Mouse (Mus musculus) ES-E14 (cell line): ENCODE measurements around the gene Itga10. TPM values are rescaled to one million over a fixed set of nuclear protein-coding genes. Genes with fewer than 3 reads are reported as not detected.

Experiments used
- DNase-seq: peaks from one replicate; pipeline ENCODE4 v3.0.0-alpha.2; 2013; ENCODE audit warnings: low read depth, low spot score
- H3K27ac ChIP-seq: 2 replicates; pipeline ENCODE4 v1.5.1; 2012; ENCODE audit warnings: low read depth, mild to moderate bottlenecking, low read length, moderate library complexity, mixed read lengths; ENCODE audit not compliant: poor library complexity, insufficient read depth, severe bottlenecking
- H3K36me3 ChIP-seq: 2 replicates; pipeline ENCODE4 v1.6.1; 2012; ENCODE audit warnings: mild to moderate bottlenecking, low read length, moderate library complexity, mixed read lengths; ENCODE audit not compliant: control insufficient read depth, poor library complexity, insufficient read depth, severe bottlenecking
- H3K4me1 ChIP-seq, 2 experiments: fragments of 150-350 bp in 1 of 2; sonication (generic) in 1 of 2; 2 replicates each; pipeline ENCODE4 v1.6.1; 2012; ENCODE audit warnings: low read length in 2 of 2, mild to moderate bottlenecking in 1 of 2, mixed read lengths in 1 of 2; ENCODE audit not compliant: control insufficient read depth in 2 of 2, insufficient read depth in 2 of 2, poor library complexity in 1 of 2
- H3K4me3 ChIP-seq, 2 experiments: fragments of 150-350 bp in 1 of 2; sonication (generic) in 1 of 2; 2 replicates each; pipeline ENCODE4 v1.5.1; 2012; ENCODE audit warnings: low read length in 2 of 2, low read depth in 1 of 2, mild to moderate bottlenecking in 1 of 2, mixed read lengths in 1 of 2; ENCODE audit not compliant: insufficient read depth in 1 of 2, poor library complexity in 1 of 2, severe bottlenecking in 1 of 2
- H3K9ac ChIP-seq: 2 replicates; pipeline ENCODE4 v1.6.1; 2012; ENCODE audit warnings: low read depth, mild to moderate bottlenecking, low read length, mixed read lengths; ENCODE audit not compliant: poor library complexity, insufficient read depth, severe bottlenecking
- H3K9me3 ChIP-seq: fragments of 150-350 bp; sonication (generic); 2 replicates; pipeline ENCODE4 v1.6.1; 2012; ENCODE audit warnings: low read depth, mild to moderate bottlenecking, low read length; ENCODE audit not compliant: control insufficient read depth, insufficient read depth
- CHD2 ChIP-seq: IDR thresholded peaks from 2 replicates; pipeline ENCODE4 v1.6.1; 2014; ENCODE audit warnings: mild to moderate bottlenecking, low read depth, low read length, inconsistent platforms
- HCFC1 ChIP-seq: IDR thresholded peaks from 2 replicates; pipeline ENCODE4 v1.6.1; 2012; ENCODE audit warnings: low read length, inconsistent platforms, borderline replicate concordance; ENCODE audit not compliant: insufficient read depth
- MAFK ChIP-seq: IDR thresholded peaks from 2 replicates; pipeline ENCODE4 v1.6.1; 2014; ENCODE audit warnings: mild to moderate bottlenecking, low read depth, low read length, inconsistent platforms; ENCODE audit not compliant: insufficient read depth
- ZC3H11A ChIP-seq: IDR thresholded peaks from 2 replicates; pipeline ENCODE4 v1.6.1; 2012; ENCODE audit warnings: low read depth, mild to moderate bottlenecking, inconsistent platforms, low read length, borderline replicate concordance
- ZNF384 ChIP-seq: IDR thresholded peaks from 2 replicates; pipeline ENCODE4 v1.6.1; 2012; ENCODE audit warnings: low read depth, low read length, inconsistent platforms
- in situ Hi-C, 2 experiments: fragments of 600-800 bp; cut with MboI; formaldehyde crosslinking; loops; one replicate each; pipeline ENCODE4 v1.15.1; 2025; ENCODE audit warnings: low sequenced_read_pairs in 2 of 2, inconsistent platforms in 1 of 2; ENCODE audit not compliant: unreplicated experiment in 2 of 2
- total RNA-seq: library from RNA; depleted of rRNA; stranded (reverse); fragments of 300-350 nt; gene quantifications from 2 replicates; pipeline ENCODE4 v1.2.3, GENCODE M21; 2012

The Itga10 gene
- total RNA-seq, 1 experiment: 1.7 TPM

GRCm38 (mm10) chr3:96673514-96673913 lies 28.1 kb downstream of the Itga10 start:
- H3K4me1 ChIP-seq: peaks cover 23 to 32% of the 10 kb centered on the region in 2 experiments
- in situ Hi-C loops: no loop called here
- no peak overlapping the region for H3K27ac ChIP-seq
- TF ChIP-seq CHD2 (no peak), MAFK (no peak), ZNF384 (no peak), HCFC1 (no peak), ZC3H11A (no peak)
- H3K36me3 ChIP-seq: no peaks in the 10 kb centered on the region
- no peak for DNase-seq
- H3K9me3 ChIP-seq: no peaks in the 10 kb centered on the region
- no peak overlapping the region for H3K4me3 ChIP-seq
- no peak overlapping the region for H3K9ac ChIP-seq

GRCm38 (mm10) chr3:96674442-96674841 lies 29.1 kb downstream of the Itga10 start:
- H3K9me3 ChIP-seq: no peaks in the 10 kb centered on the region
- in situ Hi-C loops: no loop called here
- TF ChIP-seq CHD2 (no peak), HCFC1 (no peak), ZNF384 (no peak), ZC3H11A (no peak), MAFK (no peak)
- peak overlapping the region; percentile 92 for H3K27ac ChIP-seq
- H3K4me1 ChIP-seq: peaks cover 30 to 31% of the 10 kb centered on the region in 2 experiments
- no peak overlapping the region for H3K4me3 ChIP-seq
- DNase-seq: no peak
- H3K36me3 ChIP-seq: no peaks in the 10 kb centered on the region
- H3K9ac ChIP-seq: peak overlapping the region; percentile 45; the same call in 1 of the 2 replicates

GRCm38 (mm10) chr3:96675171-96675570 lies 29.8 kb downstream of the Itga10 start:
- TF ChIP-seq CHD2 (no peak), ZC3H11A (no peak), ZNF384 (no peak), MAFK (no peak), HCFC1 (no peak)
- H3K4me1 ChIP-seq: peaks cover 28 to 36% of the 10 kb centered on the region in 2 experiments
- H3K9ac ChIP-seq: no peak overlapping the region
- no peaks in the 10 kb centered on the region for H3K9me3 ChIP-seq
- H3K27ac ChIP-seq: peak overlapping the region; percentile 92; the same call in 1 of the 2 replicates
- no peaks in the 10 kb centered on the region for H3K36me3 ChIP-seq
- peak overlapping the region in 1 of 2 experiments; percentile 18; a peak in 1 of 4 replicates for H3K4me3 ChIP-seq
- no peak for DNase-seq
- in situ Hi-C loops: no loop called here

- peak; percentile 88 for DNase-seq
- H3K4me3 ChIP-seq: peak overlapping the region in 1 of 2 experiments; percentile 18; a peak in 1 of 4 replicates
- no peak overlapping the region for H3K9ac ChIP-seq
- peak overlapping the region; percentile 92; the same call in 1 of the 2 replicates for H3K27ac ChIP-seq
- H3K4me1 ChIP-seq: peaks cover 30 to 39% of the 10 kb centered on the region in 2 experiments
- no peaks in the 10 kb centered on the region for H3K36me3 ChIP-seq
- H3K9me3 ChIP-seq: no peaks in the 10 kb centered on the region
- no peak for TF ChIP-seq MAFK
- TF ChIP-seq HCFC1: 0 out of 2 replicates have a peak, but pooled peaks have one; percentile 4
- no peak for TF ChIP-seq ZC3H11A
- in situ Hi-C loops: no loop called here
These were observed 30.3 kb downstream of the Itga10 start for GRCm38 (mm10) chr3:96675690-96676089.

GRCm38 (mm10) chr3:96678456-96678855 lies 33.1 kb downstream of the Itga10 start:
- Histone ChIP-seq H3K27ac (peak overlapping the region; percentile 90), H3K4me1 (peaks cover 31 to 35% of the 10 kb centered on the region in 2 experiments), H3K36me3 (no peaks in the 10 kb centered on the region), H3K4me3 (no peak overlapping the region), H3K9ac (no peak overlapping the region; the same call in 1 of the 2 replicates), H3K9me3 (no peaks in the 10 kb centered on the region)
- no peak for DNase-seq
- in situ Hi-C loops: no loop called here
- TF ChIP-seq ZC3H11A: no peak
- TF ChIP-seq CHD2: no peak
- no peak for TF ChIP-seq ZNF384
- TF ChIP-seq MAFK: no peak
- TF ChIP-seq HCFC1: no peak
